Mouse (Mus musculus) 3T3-L1 (cell line): Measurements from ENCODE around the gene Olfr1047.
"Not testable (repeated sequence)": the region's sequence is repeated elsewhere in the genome, so short reads cannot be mapped to it uniquely, and the experiment has no call there.

Source experiments
- DNase-seq: peaks from one replicate; pipeline ENCODE4 v3.0.0-alpha.2; 2015; ENCODE audit warnings: low read depth, low spot score

Olfr1047 gene

GRCm38 (mm10) chr2:86231301-86231700 lies at the start of gene Olfr1047:
TSS of gene Olfr1047 (minus strand) at chr2:86231401.
- DNase-seq, result no peak

- DNase-seq, result not testable (repeated sequence)
Observed at GRCm38 (mm10) chr2:86278988-86279387, 47.8 kb upstream of the Olfr1047 start, which contains the start of gene Olfr1051. TSS of gene Olfr1051 (minus strand) at chr2:86279088.

GRCm38 (mm10) chr2:86258228-86258627 lies 27.0 kb upstream of the Olfr1047 start, which contains the start of gene Olfr1049:
TSS of gene Olfr1049 (minus strand) at chr2:86258328.
- DNase-seq, result not testable (repeated sequence)

DNA sequence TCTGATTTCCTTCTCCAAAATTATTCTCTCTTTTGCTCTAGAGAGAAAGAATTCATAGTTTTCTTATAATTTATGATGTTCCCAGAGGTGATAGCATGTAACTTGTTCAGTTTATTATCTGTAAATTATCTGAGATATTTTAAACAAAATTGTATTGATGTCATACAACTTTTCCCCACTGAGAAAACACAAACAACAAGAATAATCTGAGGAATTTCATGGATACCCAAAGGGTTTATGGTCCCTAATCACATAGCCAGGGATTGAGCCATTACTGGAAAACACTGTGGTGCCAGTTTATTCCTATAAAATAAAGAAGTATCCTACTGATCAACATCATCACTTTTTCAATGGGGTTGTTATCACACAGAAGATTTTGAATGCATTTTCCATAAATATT lies 9.0 kb upstream of the Olfr1047 start, which contains the start of gene Olfr1048:
Gene Olfr1048 (minus strand): TSS at position 101 of the 400 bp plus-strand sequence.
- no peak for DNase-seq

GRCm38 (mm10) chr2:86219214-86219613 lies 12.0 kb downstream of the Olfr1047 start, which contains the start of gene Olfr1046:
TSS of gene Olfr1046 (minus strand) at chr2:86219314.
- no peak for DNase-seq

DNA sequence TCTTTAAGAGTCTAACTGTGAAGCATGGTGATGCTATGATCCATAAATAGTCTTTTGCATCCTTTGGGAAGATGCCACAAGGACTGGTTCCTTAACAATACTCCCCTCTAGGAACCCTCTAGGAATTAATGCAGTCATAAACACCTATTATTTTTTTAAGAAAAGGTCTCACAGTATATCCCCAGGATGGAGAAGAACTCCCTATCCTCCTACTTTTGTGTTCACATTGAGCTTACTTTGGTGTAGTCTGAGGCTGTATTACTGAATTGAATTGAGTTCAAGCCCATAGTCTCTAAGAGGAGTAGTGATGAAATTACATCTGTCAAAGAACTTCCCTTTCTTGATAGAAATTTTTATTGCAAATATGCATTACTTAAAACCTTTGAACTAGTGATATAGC lies 28.3 kb downstream of the Olfr1047 start, which contains the start of gene Olfr1045:
Gene Olfr1045 (minus strand): TSS at position 101 of the 400 bp plus-strand sequence.
- DNase-seq, result no peak

DNA sequence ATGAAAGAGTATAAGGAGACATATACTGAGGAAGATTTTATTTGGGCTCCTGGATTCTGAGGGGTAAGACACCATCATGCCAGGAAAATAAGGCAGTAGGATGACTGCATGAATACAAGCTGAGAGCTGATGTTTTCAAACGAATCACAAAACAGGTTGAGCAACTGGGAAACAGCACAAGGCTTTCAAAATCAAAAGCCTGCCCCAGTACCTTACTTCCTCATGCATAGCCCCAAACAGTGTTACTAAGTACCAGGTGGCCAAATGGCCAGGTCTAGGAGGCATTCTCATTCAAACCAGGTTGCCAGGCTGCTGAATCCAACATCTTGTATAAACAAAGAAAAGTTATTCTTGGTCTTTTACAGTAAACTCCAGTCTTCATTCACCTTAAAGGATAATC lies 35.3 kb downstream of the Olfr1047 start:
- no peak for DNase-seq

- no peak for DNase-seq
Observed at GRCm38 (mm10) chr2:86185583-86185982, 45.6 kb downstream of the Olfr1047 start, which contains the start of gene Olfr52. TSS of gene Olfr52 (minus strand) at chr2:86185683.

DNA sequence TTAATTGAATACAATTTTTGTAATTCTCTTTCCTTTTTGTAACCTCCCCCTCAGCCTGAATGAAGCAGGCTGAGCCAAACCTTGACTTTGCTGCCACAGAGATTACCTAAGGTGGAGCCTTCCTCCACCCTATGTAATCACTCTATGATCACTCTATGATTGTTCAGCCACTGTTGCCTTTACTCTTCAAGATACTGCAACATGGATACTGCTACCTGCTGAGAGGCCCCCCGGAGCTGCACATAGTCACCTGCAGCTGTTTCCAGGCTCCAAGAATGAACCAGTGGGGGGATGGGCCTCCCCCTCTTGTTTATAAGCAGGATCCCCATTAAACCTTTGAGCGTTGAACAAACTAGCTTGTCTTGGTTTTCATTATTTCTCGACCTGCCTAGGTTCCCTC lies 51.3 kb downstream of the Olfr1047 start:
- DNase-seq, result no peak

GRCm38 (mm10) chr2:86177720-86178119 lies 53.5 kb downstream of the Olfr1047 start, which contains the start of gene Olfr1044:
TSS of gene Olfr1044 (minus strand) at chr2:86177820.
- no peak for DNase-seq
